Mouse (Mus musculus): ENCODE data around the gene Ece1. TPM values are rescaled to one million over a fixed set of nuclear protein-coding genes. Genes with fewer than 3 reads are reported as not detected.

The Ece1 gene
- total RNA-seq (2023) = 10 to 100 TPM; 16.5 to 38.3 TPM

GRCm38 (mm10) chr4:137862019-137862418 is at the start of gene Ece1:
TSS of gene Ece1 (plus strand) at chr4:137862237.

GRCm38 (mm10) chr4:137992890-137993289 is 130.9 kb downstream of the Ece1 start, which contains the start of gene Eif4g3:
TSS of gene Eif4g3 (plus strand) at chr4:137993022.

Other genes with a start within 250 kb of the Ece1 start
- gene Rap1gap, start 197.5 kb upstream of the Ece1 start, total RNA-seq (2023) = 10 to 100 TPM; 10.9 to 12.2 TPM
- gene Alpl, start 65.9 kb upstream of the Ece1 start, total RNA-seq (2023) = 10 to 100 TPM; 41.5 to 41.8 TPM
- gene Eif4g3, start 130.8 kb downstream of the Ece1 start, total RNA-seq (2023) = 100 to 1,000 TPM; 166 to 171 TPM